Mouse (Mus musculus): ENCODE measurements around the gene Chmp2a. TPM values are rescaled to one million over a fixed set of nuclear protein-coding genes. Genes with fewer than 3 reads are reported as not detected.

The Chmp2a gene
- total RNA-seq, 2 experiments from 2014 or later: 181 to 189 TPM

- DNase-seq (ENCODE audit: low spot score in 2 of 2): no peak
These were observed 28.6 kb downstream of the Chmp2a start for GRCm38 (mm10) chr7:13006011-13006410.

- DNase-seq (ENCODE audit: low spot score in 2 of 2): no peak
These were observed 31.2 kb downstream of the Chmp2a start for GRCm38 (mm10) chr7:13003380-13003779.

GRCm38 (mm10) chr7:13001584-13001983 lies 33.0 kb downstream of the Chmp2a start:
- DNase-seq (ENCODE audit: low spot score in 2 of 2): no peak

- DNase-seq (ENCODE audit: low spot score in 2 of 2): no peak
These were observed 35.8 kb downstream of the Chmp2a start, which contains the start of gene Trim28 for GRCm38 (mm10) chr7:12998851-12999250. TSS of gene Trim28 (plus strand) at chr7:12999114.

GRCm38 (mm10) chr7:12998053-12998452 lies 36.6 kb downstream of the Chmp2a start, which contains the start of gene Slc27a5:
TSS of gene Slc27a5 (minus strand) at chr7:12998192.
- DNase-seq (ENCODE audit: low spot score in 2 of 2): no peak

GRCm38 (mm10) chr7:12997230-12997629 lies 37.4 kb downstream of the Chmp2a start:
- DNase-seq (ENCODE audit: low spot score in 2 of 2): no peak

- no peak for DNase-seq (ENCODE audit: low spot score in 2 of 2)
These were observed 38.7 kb downstream of the Chmp2a start for GRCm38 (mm10) chr7:12995862-12996261.

- DNase-seq (ENCODE audit: low spot score in 2 of 2): no peak
These were observed 41.5 kb downstream of the Chmp2a start for GRCm38 (mm10) chr7:12993148-12993547.

- no peak for DNase-seq (ENCODE audit: low spot score in 2 of 2)
These were observed 42.4 kb downstream of the Chmp2a start for GRCm38 (mm10) chr7:12992222-12992621.

GRCm38 (mm10) chr7:12987409-12988189 lies 47.0 kb downstream of the Chmp2a start:
- DNase-seq (ENCODE audit: low spot score in 2 of 2): no peak

GRCm38 (mm10) chr7:12986906-12987305 lies 47.7 kb downstream of the Chmp2a start:
- no peak for DNase-seq (ENCODE audit: low spot score in 2 of 2)

- DNase-seq (ENCODE audit: low spot score in 2 of 2): no peak
These were observed 48.9 kb downstream of the Chmp2a start for GRCm38 (mm10) chr7:12985724-12986123.

Other genes starting within 250 kb of the Chmp2a start
- gene Zscan18, start 231.2 kb downstream of the Chmp2a start, total RNA-seq (2021): 1 to 10 TPM; 8.0 to 8.2 TPM
- gene Zfp329, start 215.9 kb downstream of the Chmp2a start, total RNA-seq (2021): 10 to 100 TPM; 16.0 to 16.4 TPM
- 10 to 100 TPM; 34.2 to 35.4 TPM for gene Zfp110, start 200.0 kb downstream of the Chmp2a start, total RNA-seq (2021)
- 1 to 10 TPM; 5.3 to 5.7 TPM for gene Zfp128, start 153.6 kb downstream of the Chmp2a start, total RNA-seq (2021)
- 10 to 100 TPM; 11.3 to 12.4 TPM for gene Zscan22, start 137.0 kb downstream of the Chmp2a start, total RNA-seq (2021)
- gene Rps5, start 112.5 kb downstream of the Chmp2a start, total RNA-seq (2021): 1,000 to 10,000 TPM; 1,322 to 1,347 TPM
- gene Rnf225, start 107.4 kb downstream of the Chmp2a start, total RNA-seq (2021): under 1 TPM; 0.59 to 0.64 TPM
- gene Zfp324, start 69.0 kb downstream of the Chmp2a start, total RNA-seq (2021): 10 to 100 TPM; 12.7 to 13.5 TPM
- 10 to 100 TPM in 1 of 2 experiments, 1 to 10 TPM in 1; 9.2 to 11.3 TPM for gene Zfp446, start 57.0 kb downstream of the Chmp2a start, total RNA-seq (2021)
- 10 to 100 TPM in 1 of 2 experiments, under 1 TPM in 1; 0.70 to 16.3 TPM for gene Slc27a5, start 36.6 kb downstream of the Chmp2a start, total RNA-seq (2021)
- 100 to 1,000 TPM; 392 to 400 TPM for gene Trim28, start 35.7 kb downstream of the Chmp2a start, total RNA-seq (2021)
- 10 to 100 TPM; 18.4 to 18.5 TPM for gene Zbtb45, start 24.8 kb downstream of the Chmp2a start, total RNA-seq (2021)
- 100 to 1,000 TPM; 168 to 181 TPM for gene Ube2m, start 3.5 kb upstream of the Chmp2a start, total RNA-seq (2021)
- gene Mzf1, start 20.0 kb upstream of the Chmp2a start, total RNA-seq (2021): 1 to 10 TPM; 5.5 to 6.0 TPM
- not detected for gene Vmn1r85, start 60.4 kb upstream of the Chmp2a start, total RNA-seq (2021)
- not detected for gene Vmn1r86, start 85.1 kb upstream of the Chmp2a start, total RNA-seq (2021)
- gene Vmn1r87, start 105.3 kb upstream of the Chmp2a start, total RNA-seq (2021): not detected
- gene Vmn1r88, start 124.8 kb upstream of the Chmp2a start, total RNA-seq (2021): under 1 TPM; 0.08 to 0.14 TPM
- not detected for gene Vmn1r89, start 178.2 kb upstream of the Chmp2a start, total RNA-seq (2021)
- 10 to 100 TPM; 51.5 to 60.6 TPM for gene Lig1, start 242.5 kb upstream of the Chmp2a start, total RNA-seq (2021)
- 10 to 100 TPM; 12.2 to 12.5 TPM for gene Zswim9, start 243.9 kb upstream of the Chmp2a start, total RNA-seq (2021)